Mouse (Mus musculus) intestine, embryonic 14.5 days (tissue): ENCODE results near the gene Endov. TPM values are rescaled to one million over a fixed set of nuclear protein-coding genes. Genes with fewer than 3 reads are reported as not detected.

Experiments used
- polyA plus RNA-seq: library from polyadenylated mRNA; unstranded; fragments of >200 nt; fragmentation: Nextera tagmentation; extraction: Ambion mirVana; gene quantifications from 2 replicates; pipeline ENCODE4 v1.2.1, GENCODE M21; 2014

Gene Endov
- polyA plus RNA-seq, 1 experiment from 2014 or later: 15.3 TPM

Other genes starting within 250 kb of the Endov start
- 57.3 and 62.3 TPM in 2 replicates for gene Gaa, start 223.5 kb upstream of the Endov start, polyA plus RNA-seq
- 376 and 385 TPM in 2 replicates for gene Eif4a3, start 191.3 kb upstream of the Endov start, polyA plus RNA-seq
- gene Card14, start 183.6 kb upstream of the Endov start, polyA plus RNA-seq: 2.8 and 3.2 TPM in 2 replicates
- gene Sgsh, start 135.8 kb upstream of the Endov start, polyA plus RNA-seq: 7.5 and 7.9 TPM in 2 replicates
- 8.4 and 9.9 TPM in 2 replicates for gene Slc26a11, start 135.8 kb upstream of the Endov start, polyA plus RNA-seq
- gene Rnf213, start 98.2 kb upstream of the Endov start, polyA plus RNA-seq: 18.0 and 18.8 TPM in 2 replicates
- 1.3 and 2.4 TPM in 2 replicates for gene Nptx1, start 56.4 kb downstream of the Endov start, polyA plus RNA-seq
- 11.2 and 12.9 TPM in 2 replicates for gene Rptor, start 111.6 kb downstream of the Endov start, polyA plus RNA-seq